Mouse (Mus musculus) limb, embryonic 13.5 days (tissue): ENCODE results near the gene Cfap43. TPM values are rescaled to one million over a fixed set of nuclear protein-coding genes. Genes with fewer than 3 reads are reported as not detected.

Source experiments
- ATAC-seq: fragments of 200-750 bp; cut with Nextera tagmentation; 2 replicates; pipeline ENCODE4 v1.8.0; 2017; ENCODE audit warnings: low read depth, moderate number of reproducible peaks, moderate TSS enrichment; ENCODE audit not compliant: low FRiP score
- H3K27ac ChIP-seq: fragments of 300-500 bp; sonication (generic); 2 replicates; pipeline ENCODE4 v1.5.1; 2015; ENCODE audit warnings: inconsistent platforms, mild to moderate bottlenecking, moderate library complexity
- H3K27me3 ChIP-seq: fragments of 300-500 bp; sonication (generic); 2 replicates; pipeline ENCODE4 v1.6.1; 2015; ENCODE audit warnings: mild to moderate bottlenecking, inconsistent platforms
- H3K36me3 ChIP-seq: fragments of 300-500 bp; sonication (generic); 2 replicates; pipeline ENCODE4 v1.6.1; 2015; ENCODE audit warnings: inconsistent platforms, mild to moderate bottlenecking, moderate library complexity
- H3K4me1 ChIP-seq: fragments of 300-500 bp; sonication (generic); 2 replicates; pipeline ENCODE4 v1.6.1; 2015; ENCODE audit warnings: inconsistent platforms
- H3K4me2 ChIP-seq: fragments of 300-500 bp; sonication (generic); replicated peaks from 2 replicates; pipeline ENCODE4 v1.6.1; 2015; ENCODE audit warnings: inconsistent platforms, mild to moderate bottlenecking, moderate library complexity
- H3K4me3 ChIP-seq: fragments of 300-500 bp; sonication (generic); 2 replicates; pipeline ENCODE4 v1.5.1; 2015; ENCODE audit warnings: moderate library complexity, mild to moderate bottlenecking, inconsistent platforms
- H3K9ac ChIP-seq: fragments of 300-500 bp; sonication (generic); 2 replicates; pipeline ENCODE4 v1.6.1; 2015; ENCODE audit warnings: mild to moderate bottlenecking, inconsistent platforms
- H3K9me3 ChIP-seq: fragments of 300-500 bp; sonication (generic); 2 replicates; pipeline ENCODE4 v1.6.1; 2016; ENCODE audit warnings: inconsistent platforms
- WGBS: fragments of 180-500 bp; shearing (Covaris S2); methylation state at CpG from one replicate; pipeline ENCODE4 v1.1.7; 2015; 5-methylcytosine and 5-hydroxymethylcytosine counted together
- polyA plus RNA-seq: library from polyadenylated mRNA; unstranded; fragments of >200 nt; fragmentation: Nextera tagmentation; extraction: Ambion mirVana; gene quantifications from 2 replicates; pipeline ENCODE4 v1.2.1, GENCODE M21; 2015

Cfap43 gene
- polyA plus RNA-seq, 1 experiment from 2014 or later, result 0.09 TPM

GRCm38 (mm10) chr19:47934146-47934545, 15.1 kb upstream of the Cfap43 start:
- WGBS, result 89% methylated on average over 8 of the region's 8 CpGs
- Histone ChIP-seq H3K9ac (no peak overlapping the region), H3K4me3 (no peak overlapping the region)

GRCm38 (mm10) chr19:47931982-47932638, 13.0 kb upstream of the Cfap43 start:
- 37% methylated on average over 7 of the region's 7 CpGs for WGBS
- no peak overlapping the region for H3K4me2 ChIP-seq
- H3K36me3 ChIP-seq, result no peaks in the 10 kb centered on the region
- H3K27me3 ChIP-seq, result no peaks in the 10 kb centered on the region; the same call in 1 of the 2 replicates
- H3K9me3 ChIP-seq, result no peaks in the 10 kb centered on the region
- H3K4me3 ChIP-seq, result no peak overlapping the region
- peaks cover 14% of the 10 kb centered on the region; the same call in 1 of the 2 replicates for H3K4me1 ChIP-seq
- H3K27ac ChIP-seq, result no peak overlapping the region
- no peak overlapping the region for H3K9ac ChIP-seq
- ATAC-seq, result peak; percentile 57; the same call in 1 of the 2 replicates

More at GRCm38 (mm10) chr19:47934146-47934545, 15.1 kb upstream of the Cfap43 start:
- no peaks in the 10 kb centered on the region for H3K36me3 ChIP-seq
- peaks cover 13% of the 10 kb centered on the region for H3K27me3 ChIP-seq
- no peaks in the 10 kb centered on the region for H3K9me3 ChIP-seq
- no peak overlapping the region for H3K27ac ChIP-seq
- no peak for ATAC-seq
- no peak overlapping the region for H3K4me2 ChIP-seq
- peaks cover 18% of the 10 kb centered on the region for H3K4me1 ChIP-seq

GRCm38 (mm10) chr19:47929043-47929442, 10.0 kb upstream of the Cfap43 start:
- H3K36me3 ChIP-seq, result no peaks in the 10 kb centered on the region
- H3K9ac ChIP-seq, result no peak overlapping the region
- no peaks in the 10 kb centered on the region for H3K27me3 ChIP-seq
- no peak overlapping the region for H3K27ac ChIP-seq
- WGBS, result 69% methylated on average over 4 of the region's 4 CpGs
- H3K9me3 ChIP-seq, result no peaks in the 10 kb centered on the region
- no peak overlapping the region for H3K4me2 ChIP-seq
- no peak for ATAC-seq
- H3K4me1 ChIP-seq, result peaks cover 16% of the 10 kb centered on the region; the same call in 1 of the 2 replicates
- H3K4me3 ChIP-seq, result no peak overlapping the region

GRCm38 (mm10) chr19:47927032-47927431, 7.9 kb upstream of the Cfap43 start:
- WGBS, result 90% methylated on average over 2 of the region's 2 CpGs
- Histone ChIP-seq H3K9me3 (no peaks in the 10 kb centered on the region), H3K4me3 (no peak overlapping the region), H3K4me2 (no peak overlapping the region), H3K9ac (no peak overlapping the region), H3K27ac (no peak overlapping the region), H3K27me3 (no peaks in the 10 kb centered on the region), H3K4me1 (peaks cover 16% of the 10 kb centered on the region; the same call in 1 of the 2 replicates), H3K36me3 (no peaks in the 10 kb centered on the region)
- no peak for ATAC-seq

GRCm38 (mm10) chr19:47925819-47926218, 6.7 kb upstream of the Cfap43 start:
- 72% methylated on average over 7 of the region's 7 CpGs for WGBS
- H3K9ac ChIP-seq, result no peak overlapping the region
- no peak overlapping the region for H3K27ac ChIP-seq
- no peaks in the 10 kb centered on the region for H3K36me3 ChIP-seq
- H3K9me3 ChIP-seq, result no peaks in the 10 kb centered on the region
- no peak for ATAC-seq
- no peak overlapping the region for H3K4me3 ChIP-seq
- no peak overlapping the region for H3K4me2 ChIP-seq
- H3K4me1 ChIP-seq, result peaks cover 12% of the 10 kb centered on the region; the same call in 1 of the 2 replicates
- no peaks in the 10 kb centered on the region for H3K27me3 ChIP-seq

GRCm38 (mm10) chr19:47919966-47920375, 884 bp upstream of the Cfap43 start:
- Histone ChIP-seq H3K4me3 (peak overlapping the region; percentile 92), H3K27me3 (no peaks in the 10 kb centered on the region), H3K36me3 (no peaks in the 10 kb centered on the region), H3K9me3 (no peaks in the 10 kb centered on the region), H3K27ac (peak overlapping the region; percentile 90), H3K4me1 (peaks cover 36% of the 10 kb centered on the region), H3K9ac (peak overlapping the region; percentile 88; the same call in 1 of the 2 replicates), H3K4me2 (peak overlapping the region; percentile 86)
- WGBS, result 1% methylated on average over 8 of the region's 8 CpGs
- no peak for ATAC-seq

- under 1% methylated on average over 29 of the region's 29 CpGs for WGBS
Observed at GRCm38 (mm10) chr19:47918455-47919101, 509 bp downstream of the Cfap43 start.

GRCm38 (mm10) chr19:47918016-47918415, 1.1 kb downstream of the Cfap43 start:
- H3K27ac ChIP-seq, result peak overlapping the region; percentile 90
- peaks cover 9% of the 10 kb centered on the region; the same call in 1 of the 2 replicates for H3K36me3 ChIP-seq
- peak overlapping the region; percentile 86 for H3K4me2 ChIP-seq
- peak overlapping the region; percentile 92 for H3K4me3 ChIP-seq
- peak overlapping the region; percentile 88 for H3K9ac ChIP-seq
- no peak for ATAC-seq
- H3K27me3 ChIP-seq, result no peaks in the 10 kb centered on the region
- WGBS, result 11% methylated on average over 9 of the region's 9 CpGs
- no peaks in the 10 kb centered on the region for H3K9me3 ChIP-seq
- H3K4me1 ChIP-seq, result peaks cover 52% of the 10 kb centered on the region

More at GRCm38 (mm10) chr19:47918455-47919101, 509 bp downstream of the Cfap43 start:
- Histone ChIP-seq H3K4me1 (peaks cover 48% of the 10 kb centered on the region), H3K27ac (peak overlapping the region; percentile 90), H3K9ac (peak overlapping the region; percentile 88), H3K36me3 (peaks cover 8% of the 10 kb centered on the region; the same call in 1 of the 2 replicates), H3K4me2 (peak overlapping the region; percentile 86), H3K4me3 (peak overlapping the region; percentile 92), H3K27me3 (no peaks in the 10 kb centered on the region), H3K9me3 (no peaks in the 10 kb centered on the region)
- ATAC-seq, result peak; percentile 16

GRCm38 (mm10) chr19:47917396-47917795, 1.7 kb downstream of the Cfap43 start:
- peaks cover 9% of the 10 kb centered on the region; the same call in 1 of the 2 replicates for H3K36me3 ChIP-seq
- peak overlapping the region; percentile 92 for H3K4me3 ChIP-seq
- peaks cover 52% of the 10 kb centered on the region for H3K4me1 ChIP-seq
- 20% methylated on average over 4 of the region's 4 CpGs for WGBS
- no peaks in the 10 kb centered on the region for H3K27me3 ChIP-seq
- peak overlapping the region; percentile 86 for H3K4me2 ChIP-seq
- H3K9me3 ChIP-seq, result no peaks in the 10 kb centered on the region
- ATAC-seq, result no peak
- H3K27ac ChIP-seq, result no peak overlapping the region
- H3K9ac ChIP-seq, result peak overlapping the region; percentile 88

- ATAC-seq, result no peak
- WGBS, result 86% methylated on average over 4 of the region's 4 CpGs
- H3K9me3 ChIP-seq, result no peaks in the 10 kb centered on the region
Observed at GRCm38 (mm10) chr19:47915251-47915650, 3.8 kb downstream of the Cfap43 start.

GRCm38 (mm10) chr19:47914191-47914590, 4.9 kb downstream of the Cfap43 start:
- Histone ChIP-seq H3K9ac (no peak overlapping the region), H3K36me3 (peaks cover 26% of the 10 kb centered on the region), H3K27me3 (no peaks in the 10 kb centered on the region), H3K9me3 (no peaks in the 10 kb centered on the region), H3K4me2 (no peak overlapping the region), H3K27ac (no peak overlapping the region), H3K4me3 (no peak overlapping the region), H3K4me1 (peaks cover 69% of the 10 kb centered on the region)
- 93% methylated on average over 4 of the region's 4 CpGs for WGBS
- ATAC-seq, result no peak

More at GRCm38 (mm10) chr19:47915251-47915650, 3.8 kb downstream of the Cfap43 start:
- peaks cover 63% of the 10 kb centered on the region for H3K4me1 ChIP-seq
- no peak overlapping the region for H3K4me2 ChIP-seq
- peaks cover 26% of the 10 kb centered on the region for H3K36me3 ChIP-seq
- no peak overlapping the region for H3K27ac ChIP-seq
- H3K9ac ChIP-seq, result no peak overlapping the region
- H3K27me3 ChIP-seq, result no peaks in the 10 kb centered on the region
- H3K4me3 ChIP-seq, result no peak overlapping the region

GRCm38 (mm10) chr19:47913344-47913743, 5.7 kb downstream of the Cfap43 start:
- Histone ChIP-seq H3K27ac (no peak overlapping the region), H3K9me3 (no peaks in the 10 kb centered on the region), H3K9ac (no peak overlapping the region), H3K4me2 (no peak overlapping the region), H3K4me1 (peaks cover 77% of the 10 kb centered on the region), H3K27me3 (no peaks in the 10 kb centered on the region), H3K36me3 (peaks cover 26% of the 10 kb centered on the region), H3K4me3 (no peak overlapping the region)
- no peak for ATAC-seq
- WGBS, result 65% methylated on average over 7 of the region's 7 CpGs
